Mouse (Mus musculus) embryonic facial prominence, embryonic 12.5 days (tissue): ENCODE measurements around the gene Dph7. TPM values are rescaled to one million over a fixed set of nuclear protein-coding genes. Genes with fewer than 3 reads are reported as not detected.

ENCODE experiments used
- ATAC-seq: fragments of 200-750 bp; cut with Nextera tagmentation; 2 replicates; pipeline ENCODE4 v1.8.0; 2017; ENCODE audit not compliant: insufficient number of reproducible peaks, insufficient read depth, low FRiP score, low TSS enrichment
- H3K27ac ChIP-seq: fragments of 300-500 bp; sonication (generic); 2 replicates; pipeline ENCODE4 v1.5.1; 2016; ENCODE audit warnings: mild to moderate bottlenecking
- H3K27me3 ChIP-seq: fragments of 300-500 bp; sonication (generic); 2 replicates; pipeline ENCODE4 v1.6.1; 2016; ENCODE audit warnings: mild to moderate bottlenecking, moderate library complexity
- H3K36me3 ChIP-seq: fragments of 300-500 bp; sonication (generic); 2 replicates; pipeline ENCODE4 v1.6.1; 2016; ENCODE audit warnings: mild to moderate bottlenecking
- H3K4me1 ChIP-seq: fragments of 300-500 bp; sonication (generic); 2 replicates; pipeline ENCODE4 v1.6.1; 2016
- H3K4me2 ChIP-seq: fragments of 300-500 bp; sonication (generic); replicated peaks from 2 replicates; pipeline ENCODE4 v1.6.1; 2016; ENCODE audit warnings: mild to moderate bottlenecking, moderate library complexity
- H3K4me3 ChIP-seq: fragments of 300-500 bp; sonication (generic); 2 replicates; pipeline ENCODE4 v1.5.1; 2016; ENCODE audit warnings: mild to moderate bottlenecking
- H3K9ac ChIP-seq: fragments of 300-500 bp; sonication (generic); 2 replicates; pipeline ENCODE4 v1.6.1; 2016; ENCODE audit warnings: mild to moderate bottlenecking, moderate library complexity
- H3K9me3 ChIP-seq: fragments of 300-500 bp; sonication (generic); 2 replicates; pipeline ENCODE4 v1.6.1; 2016; ENCODE audit warnings: mild to moderate bottlenecking, moderate library complexity
- whole genome bisulfite sequencing: fragments of 180-500 bp; shearing (Covaris S2); methylation state at CpG from one replicate; pipeline ENCODE4 v1.1.7; 2016; 5-methylcytosine and 5-hydroxymethylcytosine counted together
- polyA plus RNA-seq: library from polyadenylated mRNA; unstranded; fragments of >200 nt; fragmentation: Nextera tagmentation; extraction: Ambion mirVana; gene quantifications from 2 replicates; pipeline ENCODE4 v1.2.1, GENCODE M21; 2016

The Dph7 gene
- polyA plus RNA-seq, 1 experiment from 2014 or later, result 37.7 TPM

- H3K27me3 ChIP-seq, result no peaks in the 10 kb centered on the region
- WGBS, result under 1% methylated on average over 64 of the region's 64 CpGs
- H3K9ac ChIP-seq, result peak within 1 kb of the TSS; percentile 71
- H3K4me2 ChIP-seq, result peak within 1 kb of the TSS; percentile 94
- H3K9me3 ChIP-seq, result no peaks in the 10 kb centered on the region
- peaks cover 32% of the 10 kb centered on the region for H3K36me3 ChIP-seq
- peak within 1 kb of the TSS; percentile 80 for H3K4me3 ChIP-seq
- H3K27ac ChIP-seq, result peak within 1 kb of the TSS; percentile 93
- ATAC-seq, result peak; percentile 99
- peaks cover 17% of the 10 kb centered on the region; the same call in 1 of the 2 replicates for H3K4me1 ChIP-seq
Measured at GRCm38 (mm10) chr2:24974906-24975703, 12.9 kb downstream of the Dph7 start, which contains the start of gene Mrpl41. Gene Mrpl41 (minus strand): TSS chr2:24975098.

GRCm38 (mm10) chr2:24975704-24976297 lies 13.6 kb downstream of the Dph7 start, which contains the start of gene Pnpla7:
Gene Pnpla7 (plus strand): TSS chr2:24976033.
- peak within 1 kb of the TSS; percentile 71 for H3K9ac ChIP-seq
- H3K4me2 ChIP-seq, result peak within 1 kb of the TSS; percentile 94
- peaks cover 17% of the 10 kb centered on the region; the same call in 1 of the 2 replicates for H3K4me1 ChIP-seq
- no peaks in the 10 kb centered on the region for H3K9me3 ChIP-seq
- peak; percentile 32; the same call in 1 of the 2 replicates for ATAC-seq
- H3K4me3 ChIP-seq, result peak within 1 kb of the TSS; percentile 80
- H3K27ac ChIP-seq, result peak within 1 kb of the TSS; percentile 93
- WGBS, result 1% methylated on average over 16 of the region's 16 CpGs
- no peaks in the 10 kb centered on the region for H3K27me3 ChIP-seq
- peaks cover 25% of the 10 kb centered on the region for H3K36me3 ChIP-seq

GRCm38 (mm10) chr2:24976960-24977359 lies 14.8 kb downstream of the Dph7 start:
- ATAC-seq, result no peak
- Histone ChIP-seq H3K36me3 (peaks cover 13% of the 10 kb centered on the region), H3K27ac (no peak overlapping the region), H3K9me3 (no peaks in the 10 kb centered on the region), H3K9ac (no peak overlapping the region), H3K4me3 (no peak overlapping the region), H3K27me3 (no peaks in the 10 kb centered on the region), H3K4me1 (peaks cover 17% of the 10 kb centered on the region; the same call in 1 of the 2 replicates), H3K4me2 (no peak overlapping the region)
- WGBS, result 90% methylated on average over 5 of the region's 5 CpGs

DNA sequence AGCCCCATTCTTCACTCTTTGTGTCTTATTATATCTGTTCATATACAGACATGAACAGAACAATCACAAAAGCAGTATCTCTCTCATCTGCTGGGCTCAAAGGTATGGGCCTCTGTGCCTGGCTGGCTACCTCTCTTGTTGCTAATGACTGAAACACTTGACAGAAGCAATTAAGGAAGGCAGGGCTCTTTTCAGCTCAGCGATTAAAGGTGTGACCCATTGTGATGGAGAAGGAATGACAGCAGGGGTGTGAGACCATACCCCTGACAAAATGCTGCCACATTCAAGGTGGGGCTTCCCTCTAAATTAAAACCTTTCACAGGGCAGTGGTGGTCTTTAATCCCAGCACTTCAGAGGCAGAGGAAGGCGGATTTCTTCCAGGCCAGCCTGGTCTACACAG lies 25.6 kb downstream of the Dph7 start:
- ATAC-seq, result no peak
- 67% methylated on average over 2 of the region's 2 CpGs for WGBS

DNA sequence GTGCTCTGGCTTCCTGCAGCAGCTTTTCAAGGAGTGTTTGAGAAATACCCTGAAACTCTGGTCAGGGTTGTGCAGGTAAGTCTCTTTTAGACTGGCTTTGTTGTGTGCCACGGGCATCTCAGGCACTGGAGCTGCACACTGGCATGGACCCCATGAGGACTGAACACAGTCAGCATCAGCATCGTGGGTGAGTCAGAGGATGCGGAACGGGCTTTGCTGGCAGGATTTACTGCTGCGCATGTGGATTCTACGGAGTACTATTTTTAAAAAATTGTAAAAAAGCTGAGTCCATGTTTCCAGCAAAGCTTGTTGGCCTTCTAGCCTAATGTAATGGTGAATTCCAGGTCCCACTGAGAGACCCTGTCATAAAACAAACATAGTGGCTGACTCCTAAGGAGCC lies 33.1 kb downstream of the Dph7 start:
- no peak for ATAC-seq
- no peak overlapping the region for H3K27ac ChIP-seq
- H3K36me3 ChIP-seq, result no peaks in the 10 kb centered on the region
- no peak overlapping the region for H3K9ac ChIP-seq
- WGBS, result 91% methylated on average over 6 of the region's 6 CpGs
- no peak overlapping the region for H3K4me3 ChIP-seq
- no peaks in the 10 kb centered on the region for H3K4me1 ChIP-seq
- H3K27me3 ChIP-seq, result no peaks in the 10 kb centered on the region
- H3K4me2 ChIP-seq, result no peak overlapping the region
- H3K9me3 ChIP-seq, result no peaks in the 10 kb centered on the region

More for the DNA sequence above, 25.6 kb downstream of the Dph7 start:
- Histone ChIP-seq H3K9me3 (no peaks in the 10 kb centered on the region), H3K9ac (no peak overlapping the region), H3K27me3 (no peaks in the 10 kb centered on the region), H3K4me3 (no peak overlapping the region), H3K36me3 (no peaks in the 10 kb centered on the region), H3K4me1 (no peaks in the 10 kb centered on the region), H3K4me2 (no peak overlapping the region), H3K27ac (no peak overlapping the region)

GRCm38 (mm10) chr2:24996471-24996870 lies 34.3 kb downstream of the Dph7 start:
- H3K9me3 ChIP-seq, result no peaks in the 10 kb centered on the region
- no peak for ATAC-seq

DNA sequence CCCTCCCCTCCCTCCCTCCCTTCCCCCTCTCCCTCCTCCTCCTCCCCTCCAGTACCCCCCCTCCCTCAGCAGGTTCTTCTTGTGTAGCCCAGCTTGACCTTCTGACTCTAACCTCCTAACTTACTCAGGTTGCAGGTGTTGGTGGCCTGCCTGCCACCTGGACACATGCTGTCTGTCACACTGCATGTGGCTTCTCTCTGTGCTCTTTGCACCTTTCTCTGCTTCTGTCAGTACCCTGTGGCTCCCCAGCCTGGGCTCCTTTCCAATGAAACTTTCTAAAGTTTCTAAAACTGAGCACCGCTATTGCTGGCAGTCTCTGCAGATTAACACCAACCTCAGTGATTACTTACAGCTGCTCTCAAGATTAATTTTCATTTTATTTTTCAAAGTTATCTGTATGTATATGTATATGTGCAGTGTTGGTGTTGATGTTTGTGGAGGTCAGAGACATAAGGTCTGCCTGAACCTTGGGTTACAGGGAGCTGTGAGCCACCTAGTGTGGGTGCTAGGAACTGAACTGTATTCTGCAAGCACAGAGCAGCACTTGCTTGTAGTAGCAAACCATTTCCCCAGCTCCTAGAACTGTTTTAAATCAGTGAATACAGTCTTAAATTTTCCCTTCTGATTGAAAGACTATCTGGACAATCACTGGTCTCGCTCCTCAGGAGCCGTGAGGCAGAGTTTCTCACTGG lies 38.5 kb downstream of the Dph7 start:
- Histone ChIP-seq H3K27me3 (no peaks in the 10 kb centered on the region), H3K27ac (no peak overlapping the region), H3K9ac (no peak overlapping the region), H3K9me3 (no peaks in the 10 kb centered on the region), H3K4me1 (no peaks in the 10 kb centered on the region), H3K4me3 (no peak overlapping the region), H3K36me3 (peaks cover 4% of the 10 kb centered on the region; the same call in 1 of the 2 replicates), H3K4me2 (no peak overlapping the region)
- 77% methylated on average over 3 of the region's 3 CpGs for WGBS
- no peak for ATAC-seq

More at GRCm38 (mm10) chr2:24996471-24996870, 34.3 kb downstream of the Dph7 start:
- WGBS, result 94% methylated on average over 2 of the region's 2 CpGs
- Histone ChIP-seq H3K36me3 (no peaks in the 10 kb centered on the region), H3K9ac (no peak overlapping the region), H3K27ac (no peak overlapping the region), H3K27me3 (no peaks in the 10 kb centered on the region), H3K4me3 (no peak overlapping the region), H3K4me1 (no peaks in the 10 kb centered on the region), H3K4me2 (no peak overlapping the region)

DNA sequence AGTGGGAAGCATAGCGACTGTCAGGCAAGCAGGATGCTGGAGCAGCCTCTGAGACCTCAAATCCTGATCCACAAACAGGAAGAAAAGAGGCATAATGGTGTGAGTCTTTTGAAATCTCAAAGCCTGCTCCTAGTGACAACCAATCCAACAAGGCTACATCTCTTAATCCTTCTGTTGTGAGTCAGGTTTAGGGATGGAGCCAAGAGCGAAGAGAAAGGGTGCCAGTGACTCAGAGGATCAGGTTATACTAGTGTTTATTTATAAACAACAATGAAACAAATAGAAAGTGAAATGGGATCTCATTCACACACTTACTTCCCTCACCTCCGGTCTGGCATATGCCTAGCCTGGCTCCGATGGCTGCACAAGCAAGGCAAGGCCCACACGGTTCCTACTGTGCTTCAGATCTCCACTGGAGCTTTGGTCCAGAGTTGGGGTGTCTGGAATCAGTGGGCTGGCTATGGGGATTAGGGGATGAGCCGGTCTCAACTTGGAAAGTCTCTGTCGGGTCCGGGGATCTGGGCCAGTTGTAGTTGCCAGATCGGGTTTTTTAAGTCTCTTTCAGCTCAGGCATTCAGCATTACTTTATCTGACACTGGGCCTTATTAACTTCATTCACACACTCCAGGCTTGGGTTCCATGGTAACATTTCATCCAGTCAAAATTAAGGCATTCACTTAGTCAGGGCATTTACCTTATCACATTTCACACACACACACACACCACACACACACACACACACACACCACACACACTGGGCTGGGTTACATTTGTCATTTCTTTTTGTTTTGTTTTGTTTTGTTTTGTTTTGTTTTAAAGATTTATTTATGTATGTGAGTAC lies 42.0 kb downstream of the Dph7 start:
- H3K4me3 ChIP-seq, result no peak overlapping the region
- H3K27me3 ChIP-seq, result no peaks in the 10 kb centered on the region
- no peak overlapping the region for H3K9ac ChIP-seq
- no peak overlapping the region for H3K4me2 ChIP-seq
- H3K4me1 ChIP-seq, result no peaks in the 10 kb centered on the region
- 73% methylated on average over 9 of the region's 9 CpGs for WGBS
- H3K9me3 ChIP-seq, result no peaks in the 10 kb centered on the region
- ATAC-seq, result no peak
- H3K27ac ChIP-seq, result no peak overlapping the region
- peaks cover 4% of the 10 kb centered on the region; the same call in 1 of the 2 replicates for H3K36me3 ChIP-seq

GRCm38 (mm10) chr2:25006767-25007166 lies 44.6 kb downstream of the Dph7 start:
- Histone ChIP-seq H3K4me3 (no peak overlapping the region), H3K27ac (no peak overlapping the region), H3K4me1 (no peaks in the 10 kb centered on the region), H3K9ac (no peak overlapping the region), H3K4me2 (no peak overlapping the region), H3K27me3 (no peaks in the 10 kb centered on the region), H3K36me3 (peaks cover 4% of the 10 kb centered on the region; the same call in 1 of the 2 replicates), H3K9me3 (no peaks in the 10 kb centered on the region)
- 84% methylated on average over 1 of the region's 1 CpGs for WGBS
- ATAC-seq, result no peak

DNA sequence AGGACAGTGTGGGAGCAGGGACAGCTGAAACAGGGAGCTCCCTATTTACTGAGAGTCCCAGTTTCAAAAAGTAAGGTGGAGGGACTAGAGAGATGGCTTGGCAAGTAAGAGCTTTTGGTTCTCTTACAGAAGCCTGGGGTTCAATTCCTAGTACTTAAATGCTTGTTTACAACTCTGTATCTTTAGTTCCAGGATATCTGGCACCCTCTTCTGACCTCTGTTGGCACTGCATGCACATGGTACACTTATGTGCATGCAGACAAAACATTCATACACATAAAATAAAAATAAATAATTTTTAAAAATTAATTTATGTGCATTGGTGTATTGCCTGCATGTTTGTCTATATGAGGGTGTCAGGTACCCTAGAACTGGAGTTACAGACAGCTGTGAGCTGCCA lies 46.0 kb downstream of the Dph7 start:
- ATAC-seq, result no peak
- H3K9me3 ChIP-seq, result no peaks in the 10 kb centered on the region
- H3K4me1 ChIP-seq, result no peaks in the 10 kb centered on the region
- no peak overlapping the region for H3K27ac ChIP-seq
- H3K27me3 ChIP-seq, result no peaks in the 10 kb centered on the region
- no peak overlapping the region for H3K4me3 ChIP-seq
- H3K4me2 ChIP-seq, result no peak overlapping the region
- no peaks in the 10 kb centered on the region; the same call in 1 of the 2 replicates for H3K36me3 ChIP-seq
- H3K9ac ChIP-seq, result no peak overlapping the region
